Mouse (Mus musculus): ENCODE data around the gene Sgca. TPM values are rescaled to one million over a fixed set of nuclear protein-coding genes. Genes with fewer than 3 reads are reported as not detected.
A peak's percentile ranks its signal among the peaks of the same experiment; 100 is the strongest.

Gene Sgca
- polyA plus RNA-seq, 1 experiment from 2014 or later: 0.84 TPM

DNA sequence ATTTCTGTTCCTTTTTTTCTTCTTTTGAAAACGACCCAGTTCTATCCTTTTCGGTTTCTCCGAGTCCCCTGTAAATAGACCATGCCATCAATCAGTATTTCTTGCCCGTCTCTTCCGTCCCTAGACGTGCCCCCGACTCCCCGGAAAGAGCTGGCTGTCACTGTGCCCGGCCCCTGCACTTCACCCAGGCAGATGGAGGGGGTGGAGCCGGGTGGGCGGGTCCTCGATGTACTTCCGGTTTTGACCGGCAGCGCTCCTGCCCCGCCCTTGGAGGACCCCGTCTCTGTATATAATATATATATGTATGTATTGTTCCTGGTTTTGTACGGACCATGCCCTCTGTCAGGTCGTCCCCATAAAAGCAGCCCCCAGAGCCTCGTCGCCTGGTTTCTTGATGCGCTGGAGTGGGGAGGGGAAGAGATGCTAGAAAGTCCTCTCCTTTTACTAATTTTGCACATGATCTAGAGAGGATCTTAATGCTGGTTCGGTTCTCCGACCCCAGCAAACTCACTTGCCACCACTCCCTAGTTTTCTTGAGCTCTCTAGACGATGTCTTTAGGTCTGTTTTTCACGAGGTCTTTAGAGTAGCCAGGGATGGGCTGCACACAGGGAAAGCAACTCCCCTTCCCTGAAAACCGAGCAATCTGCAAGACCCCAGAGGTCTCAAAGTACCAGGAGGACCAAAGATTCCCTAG is 30.5 kb upstream of the Sgca start:
- peak overlapping the region; percentile 68 for H3K4me2 ChIP-seq (ENCODE audit: low read depth, low read length)
- H3K9ac ChIP-seq (replicated peaks; ENCODE audit: low read length): peak overlapping the region; percentile 70
- H3K27ac ChIP-seq (replicated peaks; ENCODE audit: low read depth, low read length): peak overlapping the region; percentile 59; the same call in 1 of the 2 replicates
- WGBS: 2% methylated on average over 27 of the region's 27 CpGs
- peak overlapping the region; percentile 36 for H3K4me3 ChIP-seq (ENCODE audit: low read depth, low read length)
- H3K4me1 ChIP-seq (ENCODE audit: control insufficient read depth, insufficient read depth, low read length): peaks cover 5% of the 10 kb centered on the region
- no peaks in the 10 kb centered on the region for H3K27me3 ChIP-seq (ENCODE audit: control insufficient read depth, insufficient read depth, low read length)
- DNase-seq (ENCODE audit: low spot score): peak; percentile 84
- H3K36me3 ChIP-seq (replicated peaks; ENCODE audit: control insufficient read depth, insufficient read depth, low read depth, low read length): peaks cover 10% of the 10 kb centered on the region
- H3K9me3 ChIP-seq (replicated peaks; ENCODE audit: control insufficient read depth, low read length): no peaks in the 10 kb centered on the region
- ATAC-seq (replicated peaks; ENCODE audit: insufficient number of reproducible peaks, low FRiP score, low TSS enrichment, low read depth): peak; percentile 9

- peak; percentile 44 for DNase-seq (ENCODE audit: low spot score)
- ATAC-seq (replicated peaks; ENCODE audit: insufficient number of reproducible peaks, low FRiP score, low TSS enrichment, low read depth): no peak
- H3K27ac ChIP-seq (replicated peaks; ENCODE audit: low read depth, low read length): no peak overlapping the region
- peaks cover 2% of the 10 kb centered on the region for H3K4me1 ChIP-seq (ENCODE audit: control insufficient read depth, insufficient read depth, low read length)
- H3K27me3 ChIP-seq (ENCODE audit: control insufficient read depth, insufficient read depth, low read length): no peaks in the 10 kb centered on the region
- H3K9me3 ChIP-seq (replicated peaks; ENCODE audit: control insufficient read depth, low read length): no peaks in the 10 kb centered on the region
- WGBS: 30% methylated on average over 4 of the region's 4 CpGs
- H3K9ac ChIP-seq (replicated peaks; ENCODE audit: low read length): peak overlapping the region; percentile 39; the same call in 1 of the 2 replicates
- H3K4me2 ChIP-seq (ENCODE audit: low read depth, low read length): peak overlapping the region; percentile 68
- peaks cover 10% of the 10 kb centered on the region for H3K36me3 ChIP-seq (replicated peaks; ENCODE audit: control insufficient read depth, insufficient read depth, low read depth, low read length)
- peak overlapping the region; percentile 36; the same call in 1 of the 2 replicates for H3K4me3 ChIP-seq (ENCODE audit: low read depth, low read length)
Measured at GRCm38 (mm10) chr11:95006038-95006437, 29.9 kb upstream of the Sgca start.

DNA sequence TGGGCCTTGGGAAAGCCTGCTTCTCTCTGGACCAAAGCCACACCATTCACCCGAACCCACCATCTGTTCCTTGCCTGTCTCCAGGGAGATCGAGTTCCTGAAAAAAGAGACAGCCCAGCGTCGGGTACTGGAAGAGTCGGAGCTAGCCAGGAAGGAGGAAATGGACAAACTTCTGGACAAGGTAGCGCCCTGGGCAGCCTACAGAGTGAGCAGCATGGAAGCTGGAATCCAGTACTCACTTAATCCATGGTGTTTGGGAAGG is 28.7 kb upstream of the Sgca start:
- Histone ChIP-seq H3K4me2 (ENCODE audit: low read depth, low read length) (no peak overlapping the region), H3K27ac (replicated peaks; ENCODE audit: low read depth, low read length) (no peak overlapping the region), H3K36me3 (replicated peaks; ENCODE audit: control insufficient read depth, insufficient read depth, low read depth, low read length) (peaks cover 10% of the 10 kb centered on the region), H3K9me3 (replicated peaks; ENCODE audit: control insufficient read depth, low read length) (no peaks in the 10 kb centered on the region), H3K9ac (replicated peaks; ENCODE audit: low read length) (no peak overlapping the region), H3K27me3 (ENCODE audit: control insufficient read depth, insufficient read depth, low read length) (no peaks in the 10 kb centered on the region), H3K4me1 (ENCODE audit: control insufficient read depth, insufficient read depth, low read length) (peaks cover 7% of the 10 kb centered on the region), H3K4me3 (ENCODE audit: low read depth, low read length) (no peak overlapping the region)
- WGBS: 65% methylated on average over 6 of the region's 6 CpGs
- ATAC-seq (replicated peaks; ENCODE audit: insufficient number of reproducible peaks, low FRiP score, low TSS enrichment, low read depth) (no peak), DNase-seq (ENCODE audit: low spot score) (no peak)

GRCm38 (mm10) chr11:95004136-95004936 is 28.2 kb upstream of the Sgca start:
- no peak overlapping the region for H3K4me3 ChIP-seq (ENCODE audit: low read depth, low read length)
- H3K4me2 ChIP-seq (ENCODE audit: low read depth, low read length): no peak overlapping the region
- DNase-seq (ENCODE audit: low spot score) (no peak), ATAC-seq (replicated peaks; ENCODE audit: insufficient number of reproducible peaks, low FRiP score, low TSS enrichment, low read depth) (no peak)
- H3K27me3 ChIP-seq (ENCODE audit: control insufficient read depth, insufficient read depth, low read length): no peaks in the 10 kb centered on the region
- WGBS: 86% methylated on average over 12 of the region's 12 CpGs
- H3K36me3 ChIP-seq (replicated peaks; ENCODE audit: control insufficient read depth, insufficient read depth, low read depth, low read length): peaks cover 10% of the 10 kb centered on the region
- no peaks in the 10 kb centered on the region for H3K9me3 ChIP-seq (replicated peaks; ENCODE audit: control insufficient read depth, low read length)
- peaks cover 7% of the 10 kb centered on the region for H3K4me1 ChIP-seq (ENCODE audit: control insufficient read depth, insufficient read depth, low read length)
- H3K9ac ChIP-seq (replicated peaks; ENCODE audit: low read length): no peak overlapping the region
- no peak overlapping the region for H3K27ac ChIP-seq (replicated peaks; ENCODE audit: low read depth, low read length)

DNA sequence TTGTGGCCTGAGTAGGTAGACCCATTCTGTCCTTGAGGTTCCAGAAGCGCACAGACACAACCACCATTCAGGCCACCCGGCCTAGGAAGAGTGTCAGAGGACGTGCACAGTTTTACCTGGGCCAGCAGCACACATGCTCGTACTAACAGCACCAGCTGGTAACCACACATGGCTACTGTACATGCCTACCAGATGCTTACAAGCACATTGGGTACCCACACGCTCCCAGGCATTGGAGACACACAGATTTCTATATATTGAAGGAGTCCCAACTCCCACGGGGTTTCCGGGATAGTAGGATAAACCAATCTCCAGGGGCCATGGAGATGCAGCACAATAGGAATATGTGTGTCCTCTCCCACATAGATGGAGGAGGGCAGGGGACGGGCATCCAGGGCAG is 26.6 kb upstream of the Sgca start:
- Histone ChIP-seq H3K9ac (replicated peaks; ENCODE audit: low read length) (no peak overlapping the region), H3K4me3 (ENCODE audit: low read depth, low read length) (no peak overlapping the region), H3K27ac (replicated peaks; ENCODE audit: low read depth, low read length) (no peak overlapping the region), H3K4me2 (ENCODE audit: low read depth, low read length) (no peak overlapping the region), H3K9me3 (replicated peaks; ENCODE audit: control insufficient read depth, low read length) (no peaks in the 10 kb centered on the region), H3K4me1 (ENCODE audit: control insufficient read depth, insufficient read depth, low read length) (peaks cover 5% of the 10 kb centered on the region), H3K36me3 (replicated peaks; ENCODE audit: control insufficient read depth, insufficient read depth, low read depth, low read length) (peaks cover 15% of the 10 kb centered on the region), H3K27me3 (ENCODE audit: control insufficient read depth, insufficient read depth, low read length) (no peaks in the 10 kb centered on the region)
- no peak for ATAC-seq (replicated peaks; ENCODE audit: insufficient number of reproducible peaks, low FRiP score, low TSS enrichment, low read depth)
- 95% methylated on average over 8 of the region's 8 CpGs for WGBS
- DNase-seq (ENCODE audit: low spot score): no peak

- H3K4me3 ChIP-seq (ENCODE audit: low read depth, low read length): no peak overlapping the region
- peaks cover 5% of the 10 kb centered on the region for H3K4me1 ChIP-seq (ENCODE audit: control insufficient read depth, insufficient read depth, low read length)
- ATAC-seq (replicated peaks; ENCODE audit: insufficient number of reproducible peaks, low FRiP score, low TSS enrichment, low read depth) (no peak), DNase-seq (ENCODE audit: low spot score) (no peak)
- H3K36me3 ChIP-seq (replicated peaks; ENCODE audit: control insufficient read depth, insufficient read depth, low read depth, low read length): peaks cover 18% of the 10 kb centered on the region
- WGBS: 87% methylated on average over 21 of the region's 21 CpGs
- H3K4me2 ChIP-seq (ENCODE audit: low read depth, low read length): no peak overlapping the region
- H3K27me3 ChIP-seq (ENCODE audit: control insufficient read depth, insufficient read depth, low read length): no peaks in the 10 kb centered on the region
- no peak overlapping the region for H3K27ac ChIP-seq (replicated peaks; ENCODE audit: low read depth, low read length)
- H3K9me3 ChIP-seq (replicated peaks; ENCODE audit: control insufficient read depth, low read length): no peaks in the 10 kb centered on the region
- H3K9ac ChIP-seq (replicated peaks; ENCODE audit: low read length): no peak overlapping the region
Measured at GRCm38 (mm10) chr11:95001584-95002347, 25.6 kb upstream of the Sgca start.

DNA sequence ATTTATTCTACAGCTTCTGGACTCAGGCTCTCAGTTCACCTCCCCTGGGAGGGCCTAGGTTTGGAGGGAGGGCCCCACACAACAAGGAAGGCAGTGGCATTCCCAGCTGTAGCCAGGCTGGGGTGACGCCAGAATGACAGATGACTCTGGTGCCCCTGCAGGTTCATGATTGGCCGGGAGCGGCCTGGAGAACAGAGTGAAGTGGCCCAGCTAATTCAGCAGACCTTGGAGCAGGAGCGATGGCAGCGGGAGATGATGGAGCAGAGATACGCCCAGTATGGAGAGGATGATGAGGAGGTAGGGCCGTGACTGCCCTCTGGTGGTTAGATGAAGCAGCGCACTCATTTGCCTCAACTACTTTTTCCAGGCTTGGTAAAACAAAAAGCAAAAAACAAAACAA is 24.9 kb upstream of the Sgca start:
- Histone ChIP-seq H3K36me3 (replicated peaks; ENCODE audit: control insufficient read depth, insufficient read depth, low read depth, low read length) (peaks cover 21% of the 10 kb centered on the region), H3K27me3 (ENCODE audit: control insufficient read depth, insufficient read depth, low read length) (no peaks in the 10 kb centered on the region), H3K4me1 (ENCODE audit: control insufficient read depth, insufficient read depth, low read length) (peaks cover 5% of the 10 kb centered on the region), H3K9me3 (replicated peaks; ENCODE audit: control insufficient read depth, low read length) (no peaks in the 10 kb centered on the region), H3K4me2 (ENCODE audit: low read depth, low read length) (peak overlapping the region; percentile 7; the same call in 1 of the 2 replicates), H3K27ac (replicated peaks; ENCODE audit: low read depth, low read length) (0 out of 2 replicates have a peak overlapping the region, but pooled peaks have one; percentile 13), H3K4me3 (ENCODE audit: low read depth, low read length) (no peak overlapping the region), H3K9ac (replicated peaks; ENCODE audit: low read length) (no peak overlapping the region; the same call in 1 of the 2 replicates)
- 2% methylated on average over 8 of the region's 8 CpGs for WGBS
- peak; percentile 45 for ATAC-seq (replicated peaks; ENCODE audit: insufficient number of reproducible peaks, low FRiP score, low TSS enrichment, low read depth)
- peak; percentile 80 for DNase-seq (ENCODE audit: low spot score)
